Mouse (Mus musculus): ENCODE measurements around the gene Sept8. TPM values are rescaled to one million over a fixed set of nuclear protein-coding genes. Genes with fewer than 3 reads are reported as not detected.

Gene Sept8
- 23.3 and 26.2 TPM in 2 replicates for polyA plus RNA-seq (2015; fragmentation: Nextera tagmentation; extraction: Ambion mirVana)

- peaks cover 45% of the 10 kb centered on the region for H3K4me1 ChIP-seq
- no peaks in the 10 kb centered on the region for H3K36me3 ChIP-seq
- H3K9ac ChIP-seq (replicated peaks): peak within 1 kb of the TSS; percentile 88
- H3K4me3 ChIP-seq (replicated peaks): peak within 1 kb of the TSS; percentile 78
- H3K9me3 ChIP-seq (replicated peaks): no peaks in the 10 kb centered on the region
- peak within 1 kb of the TSS; percentile 87 for H3K4me2 ChIP-seq
- peak; percentile 88 for ATAC-seq (ENCODE audit: low FRiP score)
- no peaks in the 10 kb centered on the region for H3K27me3 ChIP-seq (replicated peaks)
- H3K27ac ChIP-seq (replicated peaks): peak within 1 kb of the TSS; percentile 81
- WGBS: 5% methylated on average over 69 of the region's 79 CpGs
Measured at GRCm38 (mm10) chr11:53519207-53520121, at the start of gene Sept8. Gene Sept8 (plus strand): TSS chr11:53519257.

GRCm38 (mm10) chr11:53469294-53469967 lies 49.6 kb upstream of the Sept8 start:
- H3K4me3 ChIP-seq (replicated peaks): no peak overlapping the region
- no peaks in the 10 kb centered on the region for H3K36me3 ChIP-seq
- WGBS: 30% methylated on average over 16 of the region's 16 CpGs
- peaks cover 25% of the 10 kb centered on the region for H3K4me1 ChIP-seq
- no peak; the same call in 1 of the 2 replicates for ATAC-seq (ENCODE audit: low FRiP score)
- H3K27me3 ChIP-seq (replicated peaks): peaks cover 49% of the 10 kb centered on the region
- no peaks in the 10 kb centered on the region for H3K9me3 ChIP-seq (replicated peaks)
- H3K27ac ChIP-seq (replicated peaks): no peak overlapping the region
- H3K9ac ChIP-seq (replicated peaks): no peak overlapping the region
- peak overlapping the region; percentile 56 for H3K4me2 ChIP-seq

- Histone ChIP-seq H3K4me3 (replicated peaks) (peak within 1 kb of the TSS; percentile 21), H3K9me3 (replicated peaks) (no peaks in the 10 kb centered on the region), H3K27me3 (replicated peaks) (peaks cover 42% of the 10 kb centered on the region), H3K36me3 (no peaks in the 10 kb centered on the region), H3K27ac (replicated peaks) (peak within 1 kb of the TSS; percentile 75), H3K4me2 (peak within 1 kb of the TSS; percentile 56), H3K9ac (replicated peaks) (0 out of 2 replicates have a peak within 1 kb of the TSS, but pooled peaks have one; percentile 31), H3K4me1 (peaks cover 25% of the 10 kb centered on the region)
- peak; percentile 83 for ATAC-seq (ENCODE audit: low FRiP score)
- WGBS: 2% methylated on average over 29 of the region's 29 CpGs
Measured at GRCm38 (mm10) chr11:53469968-53470695, 48.9 kb upstream of the Sept8 start, which contains the start of gene Gm9837. Gene Gm9837 (minus strand): TSS chr11:53470479.

GRCm38 (mm10) chr11:53472709-53473108 lies 46.3 kb upstream of the Sept8 start:
- Histone ChIP-seq H3K36me3 (no peaks in the 10 kb centered on the region), H3K4me2 (no peak overlapping the region), H3K27me3 (replicated peaks) (peaks cover 24% of the 10 kb centered on the region), H3K9ac (replicated peaks) (no peak overlapping the region), H3K4me3 (replicated peaks) (no peak overlapping the region), H3K9me3 (replicated peaks) (no peaks in the 10 kb centered on the region), H3K4me1 (peaks cover 24% of the 10 kb centered on the region), H3K27ac (replicated peaks) (no peak overlapping the region)
- WGBS: 85% methylated on average over 3 of the region's 3 CpGs
- ATAC-seq (ENCODE audit: low FRiP score): no peak

- WGBS: 13% methylated on average over 8 of the region's 8 CpGs
- H3K4me1 ChIP-seq: peaks cover 30% of the 10 kb centered on the region
- H3K9me3 ChIP-seq (replicated peaks): no peaks in the 10 kb centered on the region
- H3K4me3 ChIP-seq (replicated peaks): no peak overlapping the region
- no peaks in the 10 kb centered on the region for H3K36me3 ChIP-seq
- H3K27me3 ChIP-seq (replicated peaks): peaks cover 48% of the 10 kb centered on the region
- no peak overlapping the region for H3K27ac ChIP-seq (replicated peaks)
- peak overlapping the region; percentile 39 for H3K4me2 ChIP-seq
- ATAC-seq (ENCODE audit: low FRiP score): no peak
- no peak overlapping the region for H3K9ac ChIP-seq (replicated peaks)
Measured at GRCm38 (mm10) chr11:53475620-53476019, 43.4 kb upstream of the Sept8 start.

- ATAC-seq (ENCODE audit: low FRiP score): no peak
- 51% methylated on average over 7 of the region's 7 CpGs for WGBS
- H3K27me3 ChIP-seq (replicated peaks): peaks cover 57% of the 10 kb centered on the region
- no peak overlapping the region for H3K27ac ChIP-seq (replicated peaks)
- peaks cover 27% of the 10 kb centered on the region for H3K4me1 ChIP-seq
- no peak overlapping the region for H3K4me3 ChIP-seq (replicated peaks)
- H3K4me2 ChIP-seq: 0 out of 2 replicates have a peak overlapping the region, but pooled peaks have one; percentile 83
- no peaks in the 10 kb centered on the region for H3K9me3 ChIP-seq (replicated peaks)
- no peak overlapping the region for H3K9ac ChIP-seq (replicated peaks)
- H3K36me3 ChIP-seq: no peaks in the 10 kb centered on the region
Measured at GRCm38 (mm10) chr11:53477833-53478232, 41.2 kb upstream of the Sept8 start.

- Histone ChIP-seq H3K4me2 (peak overlapping the region; percentile 83), H3K4me3 (replicated peaks) (peak overlapping the region; percentile 53), H3K9ac (replicated peaks) (peak overlapping the region; percentile 43), H3K36me3 (no peaks in the 10 kb centered on the region), H3K9me3 (replicated peaks) (no peaks in the 10 kb centered on the region), H3K27me3 (replicated peaks) (peaks cover 56% of the 10 kb centered on the region), H3K4me1 (peaks cover 27% of the 10 kb centered on the region), H3K27ac (replicated peaks) (no peak overlapping the region)
- 0 out of 2 replicates have a peak, but pooled peaks have one; percentile 19 for ATAC-seq (ENCODE audit: low FRiP score)
- 5% methylated on average over 79 of the region's 79 CpGs for WGBS
Measured at GRCm38 (mm10) chr11:53478383-53479170, 40.5 kb upstream of the Sept8 start.

GRCm38 (mm10) chr11:53479171-53479782 lies 39.8 kb upstream of the Sept8 start:
- H3K4me3 ChIP-seq (replicated peaks): peak overlapping the region; percentile 53
- H3K9ac ChIP-seq (replicated peaks): peak overlapping the region; percentile 43
- peaks cover 52% of the 10 kb centered on the region for H3K27me3 ChIP-seq (replicated peaks)
- under 1% methylated on average over 60 of the region's 62 CpGs for WGBS
- peaks cover 27% of the 10 kb centered on the region for H3K4me1 ChIP-seq
- H3K4me2 ChIP-seq: peak overlapping the region; percentile 83
- peak; percentile 32; the same call in 1 of the 2 replicates for ATAC-seq (ENCODE audit: low FRiP score)
- no peaks in the 10 kb centered on the region for H3K9me3 ChIP-seq (replicated peaks)
- H3K27ac ChIP-seq (replicated peaks): no peak overlapping the region
- H3K36me3 ChIP-seq: no peaks in the 10 kb centered on the region

- 2% methylated on average over 39 of the region's 40 CpGs for WGBS
- Histone ChIP-seq H3K4me3 (replicated peaks) (peak within 1 kb of the TSS; percentile 53), H3K4me1 (peaks cover 27% of the 10 kb centered on the region), H3K9ac (replicated peaks) (peak within 1 kb of the TSS; percentile 43), H3K4me2 (peak within 1 kb of the TSS; percentile 83), H3K36me3 (no peaks in the 10 kb centered on the region), H3K27me3 (replicated peaks) (peaks cover 52% of the 10 kb centered on the region), H3K9me3 (replicated peaks) (no peaks in the 10 kb centered on the region), H3K27ac (replicated peaks) (no peak within 1 kb of the TSS)
- peak; percentile 78 for ATAC-seq (ENCODE audit: low FRiP score)
Measured at GRCm38 (mm10) chr11:53479783-53480301, 39.2 kb upstream of the Sept8 start, which contains the start of the genes Gm9945 and Sowaha. Gene Gm9945 (plus strand): TSS chr11:53480166. Gene Sowaha (minus strand): TSS chr11:53480274.

- H3K9me3 ChIP-seq (replicated peaks): no peaks in the 10 kb centered on the region
- no peak overlapping the region for H3K4me3 ChIP-seq (replicated peaks)
- H3K9ac ChIP-seq (replicated peaks): no peak overlapping the region
- 67% methylated on average over 4 of the region's 4 CpGs for WGBS
- no peaks in the 10 kb centered on the region for H3K36me3 ChIP-seq
- no peak overlapping the region for H3K27ac ChIP-seq (replicated peaks)
- peaks cover 19% of the 10 kb centered on the region for H3K4me1 ChIP-seq
- no peak overlapping the region for H3K4me2 ChIP-seq
- no peak for ATAC-seq (ENCODE audit: low FRiP score)
- H3K27me3 ChIP-seq (replicated peaks): peaks cover 54% of the 10 kb centered on the region
Measured at GRCm38 (mm10) chr11:53481088-53481730, 37.8 kb upstream of the Sept8 start.
